Mouse (Mus musculus) neural tube, embryonic 14.5 days (tissue): ENCODE data around the gene Zmym5. TPM values are rescaled to one million over a fixed set of nuclear protein-coding genes. Genes with fewer than 3 reads are reported as not detected.
"Not testable (repeated sequence)": the region's sequence is repeated elsewhere in the genome, so short reads cannot be mapped to it uniquely, and the experiment has no call there.

Experiments used
- ATAC-seq: fragments of 200-750 bp; cut with Nextera tagmentation; 2 replicates; pipeline ENCODE4 v1.8.0; 2017; ENCODE audit warnings: low read depth, mild to moderate bottlenecking, moderate TSS enrichment, moderate library complexity
- H3K27ac ChIP-seq: fragments of 300-500 bp; sonication (generic); 2 replicates; pipeline ENCODE4 v1.5.1; 2014; ENCODE audit warnings: low read depth, mild to moderate bottlenecking, control low read depth, low read length, moderate library complexity, mixed read lengths
- H3K27me3 ChIP-seq: fragments of 300-500 bp; sonication (generic); 2 replicates; pipeline ENCODE4 v1.6.1; 2014; ENCODE audit warnings: low read length; ENCODE audit not compliant: control insufficient read depth, insufficient read depth
- H3K36me3 ChIP-seq: fragments of 300-500 bp; sonication (generic); 2 replicates; pipeline ENCODE4 v1.6.1; 2014; ENCODE audit warnings: low read length, mixed read lengths; ENCODE audit not compliant: control insufficient read depth, insufficient read depth
- H3K4me1 ChIP-seq: fragments of 300-500 bp; sonication (generic); 2 replicates; pipeline ENCODE4 v1.6.1; 2014; ENCODE audit warnings: low read length; ENCODE audit not compliant: control insufficient read depth, insufficient read depth
- H3K4me2 ChIP-seq: fragments of 300-500 bp; sonication (generic); 2 replicates; pipeline ENCODE4 v1.6.1; 2014; ENCODE audit warnings: mild to moderate bottlenecking, low read depth, low read length, control low read depth
- H3K4me3 ChIP-seq: fragments of 300-500 bp; sonication (generic); 2 replicates; pipeline ENCODE4 v1.5.1; 2014; ENCODE audit warnings: low read depth, low read length, control low read depth, mixed read lengths
- H3K9ac ChIP-seq: fragments of 300-500 bp; sonication (generic); replicated peaks from 2 replicates; pipeline ENCODE4 v1.6.1; 2014; ENCODE audit warnings: low read depth, mild to moderate bottlenecking, control low read depth, low read length, mixed read lengths
- H3K9me3 ChIP-seq: fragments of 300-500 bp; sonication (generic); 2 replicates; pipeline ENCODE4 v1.6.1; 2016; ENCODE audit warnings: low read length; ENCODE audit not compliant: control insufficient read depth
- WGBS: fragments of 180-500 bp; shearing (Covaris S2); extraction: QIAGEN DNeasy Blood & Tissue Kit; methylation state at CpG from one replicate; pipeline ENCODE4 v1.1.7; 2014; 5-methylcytosine and 5-hydroxymethylcytosine counted together
- polyA plus RNA-seq: library from polyadenylated mRNA; unstranded; fragments of >200 nt; fragmentation: Nextera tagmentation; extraction: Ambion mirVana; gene quantifications from 2 replicates; pipeline ENCODE4 v1.2.1, GENCODE M21; 2014

Zmym5 gene
- polyA plus RNA-seq, 1 experiment from 2014 or later, result 28.0 TPM

GRCm38 (mm10) chr14:56778933-56779300, 32.6 kb downstream of the Zmym5 start:
- Histone ChIP-seq H3K36me3 (no peaks in the 10 kb centered on the region), H3K4me3 (peak overlapping the region; percentile 86), H3K27ac (peak overlapping the region; percentile 93), H3K9ac (peak overlapping the region; percentile 32; the same call in 1 of the 2 replicates), H3K27me3 (no peaks in the 10 kb centered on the region), H3K4me1 (peaks cover 16% of the 10 kb centered on the region; the same call in 1 of the 2 replicates), H3K4me2 (peak overlapping the region; percentile 82), H3K9me3 (no peaks in the 10 kb centered on the region)
- ATAC-seq, result peak; percentile 41
- WGBS, result 54% methylated on average over 3 of the region's 3 CpGs

GRCm38 (mm10) chr14:56778200-56778932, 33.1 kb downstream of the Zmym5 start, which contains the start of gene Pspc1:
Gene Pspc1, minus strand, starts transcription at chr14:56778316.
- Histone ChIP-seq H3K36me3 (no peaks in the 10 kb centered on the region), H3K4me3 (peak within 1 kb of the TSS; percentile 86), H3K9ac (peak within 1 kb of the TSS; percentile 88), H3K27me3 (no peaks in the 10 kb centered on the region), H3K4me2 (peak within 1 kb of the TSS; percentile 82), H3K27ac (peak within 1 kb of the TSS; percentile 93), H3K4me1 (peaks cover 16% of the 10 kb centered on the region; the same call in 1 of the 2 replicates), H3K9me3 (no peaks in the 10 kb centered on the region)
- WGBS, result under 1% methylated on average over 36 of the region's 36 CpGs
- ATAC-seq, result peak; percentile 96

GRCm38 (mm10) chr14:56777360-56778136, 34.0 kb downstream of the Zmym5 start:
- no peaks in the 10 kb centered on the region for H3K9me3 ChIP-seq
- peak overlapping the region; percentile 82 for H3K4me2 ChIP-seq
- WGBS, result under 1% methylated on average over 71 of the region's 71 CpGs
- H3K4me3 ChIP-seq, result peak overlapping the region; percentile 86
- no peaks in the 10 kb centered on the region for H3K27me3 ChIP-seq
- H3K36me3 ChIP-seq, result no peaks in the 10 kb centered on the region
- peak; percentile 35 for ATAC-seq
- H3K27ac ChIP-seq, result peak overlapping the region; percentile 93
- H3K4me1 ChIP-seq, result peaks cover 16% of the 10 kb centered on the region; the same call in 1 of the 2 replicates
- peak overlapping the region; percentile 88 for H3K9ac ChIP-seq

- H3K9me3 ChIP-seq, result no peaks in the 10 kb centered on the region
- H3K36me3 ChIP-seq, result peaks cover 2% of the 10 kb centered on the region
- peak overlapping the region; percentile 86 for H3K4me3 ChIP-seq
- peaks cover 16% of the 10 kb centered on the region; the same call in 1 of the 2 replicates for H3K4me1 ChIP-seq
- no peaks in the 10 kb centered on the region for H3K27me3 ChIP-seq
- peak overlapping the region; percentile 88; the same call in 1 of the 2 replicates for H3K9ac ChIP-seq
- WGBS, result 31% methylated on average over 11 of the region's 11 CpGs
- ATAC-seq, result no peak
- H3K4me2 ChIP-seq, result peak overlapping the region; percentile 82
- no peak overlapping the region for H3K27ac ChIP-seq
These were observed 34.8 kb downstream of the Zmym5 start for GRCm38 (mm10) chr14:56776571-56777238.

- Histone ChIP-seq H3K4me2 (peak overlapping the region; percentile 82), H3K4me1 (peaks cover 16% of the 10 kb centered on the region; the same call in 1 of the 2 replicates), H3K9ac (no peak overlapping the region), H3K4me3 (no peak overlapping the region), H3K36me3 (peaks cover 4% of the 10 kb centered on the region), H3K27me3 (no peaks in the 10 kb centered on the region), H3K27ac (no peak overlapping the region), H3K9me3 (no peaks in the 10 kb centered on the region)
- ATAC-seq, result no peak
- WGBS, result 87% methylated on average over 4 of the region's 4 CpGs
These were observed 36.1 kb downstream of the Zmym5 start for GRCm38 (mm10) chr14:56775416-56775815.

- WGBS, result 92% methylated on average over 2 of the region's 2 CpGs
- H3K36me3 ChIP-seq, result peaks cover 13% of the 10 kb centered on the region
- ATAC-seq, H3K9me3 ChIP-seq, H3K4me2 ChIP-seq, H3K4me3 ChIP-seq, H3K9ac ChIP-seq, H3K27ac ChIP-seq, H3K4me1 ChIP-seq, H3K27me3 ChIP-seq: not testable (repeated sequence)
These were observed 45.1 kb downstream of the Zmym5 start for GRCm38 (mm10) chr14:56766438-56766837.

- H3K9ac ChIP-seq, H3K4me3 ChIP-seq, H3K4me1 ChIP-seq, H3K9me3 ChIP-seq, H3K27ac ChIP-seq, ATAC-seq, H3K27me3 ChIP-seq, H3K4me2 ChIP-seq: not testable (repeated sequence)
- H3K36me3 ChIP-seq, result peaks cover 27% of the 10 kb centered on the region
- 100% methylated on average over 2 of the region's 3 CpGs for WGBS
These were observed 46.4 kb downstream of the Zmym5 start for GRCm38 (mm10) chr14:56765117-56765516.

- H3K9ac ChIP-seq, result no peak overlapping the region
- no peak overlapping the region for H3K4me3 ChIP-seq
- no peaks in the 10 kb centered on the region for H3K4me1 ChIP-seq
- WGBS, result 78% methylated on average over 4 of the region's 4 CpGs
- H3K27me3 ChIP-seq, result no peaks in the 10 kb centered on the region
- H3K36me3 ChIP-seq, result peaks cover 34% of the 10 kb centered on the region
- no peaks in the 10 kb centered on the region for H3K9me3 ChIP-seq
- ATAC-seq, result no peak
- no peak overlapping the region for H3K27ac ChIP-seq
- H3K4me2 ChIP-seq, result no peak overlapping the region
These were observed 60.2 kb downstream of the Zmym5 start for GRCm38 (mm10) chr14:56751282-56751681.
